Comparison of ENCODE assay signal across 15 mouse cellular contexts in the genomic region with DNA sequence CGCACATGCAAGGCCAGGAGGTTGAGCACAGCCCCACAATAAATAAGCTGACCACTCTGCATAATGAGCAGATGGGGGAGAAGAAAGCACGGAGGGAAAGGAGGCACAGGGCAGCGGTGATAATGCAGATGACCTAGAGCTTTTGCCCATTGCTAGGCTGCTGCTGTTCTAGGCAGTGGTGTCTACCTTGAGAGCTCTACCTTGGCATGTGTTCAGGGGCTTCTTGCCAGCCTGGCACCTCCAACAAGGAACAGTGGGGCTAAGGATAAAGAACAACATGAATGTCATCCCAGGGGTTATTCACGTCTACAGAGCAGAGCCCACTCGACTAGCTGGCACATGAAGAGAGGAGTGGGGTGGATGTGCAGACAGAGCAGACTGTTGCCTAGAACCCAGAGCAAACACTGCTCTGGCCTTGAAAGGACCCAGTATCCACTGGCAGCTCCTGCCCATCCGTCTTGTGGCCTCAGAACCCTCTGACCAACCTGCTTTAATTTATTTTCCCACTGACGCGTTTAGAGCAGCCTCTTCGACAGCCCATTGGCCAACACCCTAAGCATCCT. TPM values are rescaled to one million over a fixed set of nuclear protein-coding genes. Genes with fewer than 3 reads are reported as not detected.
DNase-seq lines count a peak whose midpoint lies in the region; ATAC-seq lines count a peak whose summit lies in the region.
"Had no signal": no experiment of that assay in that cellular context is flagged by ENCODE, and none has a peak within 500 bp of the region (broad histone marks: within the 10 kb centered on the region; RNA-seq: fewer than 3 reads in every experiment).

No protein-coding gene starts in this region.

- H3K4me2 ChIP-seq in hindbrain, embryonic 13.5 days, result no peak overlapping the region
- no peak overlapping the region for H3K4me2 ChIP-seq in midbrain, embryonic 16.5 days (ENCODE audit: low read length)
- H3K4me2 ChIP-seq: embryonic facial prominence, embryonic 13.5 days had no signal

- no peak overlapping the region for H3K4me3 ChIP-seq in brown adipose tissue, adult 24 weeks (ENCODE audit: insufficient read depth, low read depth, low read length)
- no peak overlapping the region for H3K4me3 ChIP-seq in hindbrain, embryonic 13.5 days
- no peak overlapping the region for H3K4me3 ChIP-seq in midbrain, embryonic 16.5 days (ENCODE audit: low read depth, low read length)
- H3K4me3 ChIP-seq: embryonic facial prominence, embryonic 13.5 days had no signal

- 0 out of 2 replicates have a peak overlapping the region, but pooled peaks have one; percentile 19 for H3K9ac ChIP-seq in hindbrain, embryonic 13.5 days
- H3K9ac ChIP-seq in midbrain, embryonic 16.5 days (ENCODE audit: low read depth, low read length), result no peak overlapping the region
- H3K9ac ChIP-seq: embryonic facial prominence, embryonic 13.5 days; liver, postnatal 0 days had no signal

- ATAC-seq in hindbrain, embryonic 13.5 days (ENCODE audit: low FRiP score), result peak; percentile 67
- ATAC-seq in midbrain, embryonic 16.5 days, result peak; percentile 29; the same call in 1 of the 2 replicates
- ATAC-seq: liver, postnatal 0 days had no signal

- peaks cover 16% of the 10 kb centered on the region for H3K4me1 ChIP-seq in brown adipose tissue, adult 24 weeks (ENCODE audit: control insufficient read depth, insufficient read depth, insufficient read length, low read length)
- H3K4me1 ChIP-seq in hindbrain, embryonic 13.5 days (replicated peaks), result peaks cover 20% of the 10 kb centered on the region
- no peaks in the 10 kb centered on the region for H3K4me1 ChIP-seq in midbrain, embryonic 16.5 days (ENCODE audit: control insufficient read depth, insufficient read depth, low read length)
- H3K4me1 ChIP-seq: embryonic facial prominence, embryonic 13.5 days had no signal

- no peaks in the 10 kb centered on the region for H3K9me3 ChIP-seq in hindbrain, embryonic 13.5 days
- H3K9me3 ChIP-seq in midbrain, embryonic 16.5 days (replicated peaks; ENCODE audit: control insufficient read depth, low read length, poor library complexity, severe bottlenecking), result no peaks in the 10 kb centered on the region
- H3K9me3 ChIP-seq: embryonic facial prominence, embryonic 13.5 days had no signal

- peak overlapping the region; percentile 89; the same call in 1 of the 2 replicates for H3K27ac ChIP-seq in brown adipose tissue, adult 24 weeks (replicated peaks; ENCODE audit: low read depth, low read length)
- peak overlapping the region; percentile 71 for H3K27ac ChIP-seq in hindbrain, embryonic 13.5 days
- peak overlapping the region; percentile 43; the same call in 1 of the 2 replicates for H3K27ac ChIP-seq in midbrain, embryonic 16.5 days (ENCODE audit: low read length)
- H3K27ac ChIP-seq: embryonic facial prominence, embryonic 13.5 days had no signal

- H3K27me3 ChIP-seq in hindbrain, embryonic 13.5 days, result no peaks in the 10 kb centered on the region
- H3K27me3 ChIP-seq in midbrain, embryonic 16.5 days (ENCODE audit: control insufficient read depth, insufficient read depth, low read depth, low read length), result no peaks in the 10 kb centered on the region
- H3K27me3 ChIP-seq: embryonic facial prominence, embryonic 13.5 days had no signal

- peak; percentile 38 to 57 for DNase-seq in cerebellum, postnatal 10 days
- no peak for DNase-seq in cerebellum, adult 8-10 months
- DNase-seq in urinary bladder, postnatal 14 days (ENCODE audit: low spot score), result no peak
- DNase-seq in kidney, postnatal 36 days, result no peak
- no peak for DNase-seq in natural killer cell, adult 2 months (ENCODE audit: low spot score in 2 of 2)
- DNase-seq: cerebellum, adult 11-12 months; heart, adult 11 months; kidney, adult 11 months; liver; liver, postnatal 0 days; thymus, postnatal 25 days had no signal

- WGBS in hindbrain, embryonic 13.5 days, result 73% methylated on average over 9 of the region's 9 CpGs
- WGBS in midbrain, embryonic 16.5 days, result 72% methylated on average over 9 of the region's 9 CpGs

- peaks cover 57% of the 10 kb centered on the region for H3K36me3 ChIP-seq in hindbrain, embryonic 13.5 days
- H3K36me3 ChIP-seq in midbrain, embryonic 16.5 days (ENCODE audit: control insufficient read depth, insufficient read depth, low read length), result peaks cover 12% of the 10 kb centered on the region

RNA-seq across cellular contexts. Expression of a gene that starts 26.5 kb away (rescaled TPM):
- polyA plus RNA-seq in brown adipose tissue, adult 24 weeks (2012; ENCODE audit: insufficient read depth, insufficient read length, missing spikeins), result 3.4 and 5.6 TPM in 2 replicates
- 21.3 and 23.1 TPM in 2 replicates for polyA plus RNA-seq in hindbrain, embryonic 13.5 days (2015; fragmentation: Nextera tagmentation; extraction: Ambion mirVana)
- 21.6 and 23.4 TPM in 2 replicates for polyA plus RNA-seq in midbrain, embryonic 16.5 days (2015; fragmentation: Nextera tagmentation; extraction: Ambion mirVana)

Comparison
In these comparisons a context has a peak if more than half of its experiments do, and no peak if none do; other contexts are left out.
1. DNase-seq: peak in cerebellum, postnatal 10 days (2 of 2); none in cerebellum, adult 8-10 months (single experiment), urinary bladder, postnatal 14 days (single experiment), kidney, postnatal 36 days (0 of 2) and natural killer cell, adult 2 months (0 of 2).
2. Peak in every context shown above with its lines, with median percentiles within 50 percentile points of each other: H3K27ac ChIP-seq.